Mouse (Mus musculus): ENCODE results near the gene Sbp.
"Not testable (repeated sequence)": the region's sequence is repeated elsewhere in the genome, so short reads cannot be mapped to it uniquely, and the experiment has no call there.

Sbp gene

DNA sequence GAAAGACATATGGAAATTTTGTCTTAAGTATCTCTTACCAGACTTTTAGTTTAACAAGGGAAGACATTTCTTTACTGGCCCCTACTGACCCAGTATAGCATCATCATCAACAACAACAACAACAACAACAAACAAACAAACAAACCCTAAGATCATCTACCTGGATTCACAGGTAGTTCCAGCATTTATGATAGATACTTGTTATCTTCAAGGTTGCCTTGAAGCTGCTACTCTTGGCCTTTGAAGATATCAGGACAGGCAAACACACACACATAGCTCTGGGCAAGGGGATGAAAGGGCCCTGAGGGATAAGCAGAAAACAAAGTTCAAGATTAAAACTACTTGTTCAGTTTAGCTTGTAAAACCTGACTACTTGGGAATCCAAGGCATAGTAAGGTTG, at the start of gene Sbp:
Gene Sbp (plus strand): TSS at position 301 of the 400 bp plus-strand sequence.
- no peak for DNase-seq (ENCODE audit: low spot score in 2 of 2)

DNA sequence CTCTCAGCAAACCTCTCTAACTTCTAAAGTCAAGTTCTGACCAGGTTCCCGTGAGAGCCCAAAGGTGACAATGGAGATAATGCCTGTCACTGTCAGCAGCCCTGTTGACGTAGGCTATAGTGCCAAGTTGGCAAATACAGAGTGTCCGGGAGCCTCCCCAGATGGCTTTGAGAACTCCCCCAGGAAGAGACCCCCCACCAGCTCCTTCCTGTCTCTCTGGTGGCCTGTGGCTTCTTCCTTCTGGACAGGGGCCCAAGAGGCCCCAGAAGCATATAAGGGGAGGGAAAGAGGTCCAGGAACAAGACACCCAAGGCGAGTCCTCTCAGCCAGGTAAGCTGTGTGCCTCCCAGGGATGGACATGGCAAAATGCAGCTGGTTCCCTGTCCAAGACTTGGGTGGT, 24.3 kb upstream of the Sbp start, which contains the start of gene Dcpp3:
Gene Dcpp3 (plus strand): TSS at position 301 of the 400 bp plus-strand sequence.
- not testable (repeated sequence) for DNase-seq (ENCODE audit: low spot score in 2 of 2)

DNA sequence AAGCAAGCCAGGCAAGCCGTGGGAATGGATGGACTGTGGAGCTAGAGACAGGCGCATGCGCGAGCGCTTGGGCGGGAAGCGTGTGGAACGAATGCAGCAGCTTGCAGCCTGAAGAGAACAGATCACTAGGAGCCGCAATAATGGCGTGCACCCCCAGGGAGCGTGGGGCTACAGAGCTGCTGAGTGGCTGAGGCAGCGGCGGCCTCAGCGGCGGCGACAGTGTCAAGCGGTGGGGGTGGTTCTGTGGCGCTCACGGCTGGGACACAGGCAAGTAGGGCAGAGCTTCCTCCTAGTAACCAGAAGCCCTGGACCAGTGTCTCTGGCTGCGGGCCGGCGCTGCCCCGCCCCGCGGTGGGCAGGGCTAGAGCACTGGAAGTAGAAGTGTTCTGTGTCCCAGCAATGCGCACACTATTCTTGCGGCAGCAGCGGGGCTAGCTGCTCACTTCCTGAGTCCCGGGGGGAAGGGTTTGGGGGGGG, 16.9 kb upstream of the Sbp start:
- DNase-seq (ENCODE audit: low spot score in 2 of 2) = peak; percentile 80 to 91

DNA sequence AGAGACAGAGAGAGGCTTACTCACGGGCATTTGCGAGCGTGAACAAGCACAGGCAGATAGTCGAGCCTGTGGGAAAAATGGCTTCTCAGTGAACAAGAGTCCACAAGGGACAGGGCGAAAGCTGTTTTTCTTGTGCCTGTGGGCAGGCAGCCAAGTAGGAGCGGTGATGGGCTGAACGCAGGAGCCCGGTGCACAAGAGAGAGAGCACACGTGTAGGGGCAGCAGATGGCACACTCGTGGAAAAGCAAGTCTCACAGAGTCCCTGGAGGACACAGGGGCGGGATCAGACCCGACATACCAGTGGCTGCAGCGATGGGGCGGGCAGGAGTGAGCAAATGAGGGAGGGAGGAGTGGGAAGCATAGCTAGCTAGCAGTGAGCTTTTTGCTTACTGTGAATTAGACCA, 16.4 kb upstream of the Sbp start:
- peak; percentile 26 to 61 for DNase-seq (ENCODE audit: low spot score in 2 of 2)

- DNase-seq (ENCODE audit: low spot score in 2 of 2) = no peak
Measured at GRCm38 (mm10) chr17:23931157-23931556, 10.3 kb upstream of the Sbp start.

DNA sequence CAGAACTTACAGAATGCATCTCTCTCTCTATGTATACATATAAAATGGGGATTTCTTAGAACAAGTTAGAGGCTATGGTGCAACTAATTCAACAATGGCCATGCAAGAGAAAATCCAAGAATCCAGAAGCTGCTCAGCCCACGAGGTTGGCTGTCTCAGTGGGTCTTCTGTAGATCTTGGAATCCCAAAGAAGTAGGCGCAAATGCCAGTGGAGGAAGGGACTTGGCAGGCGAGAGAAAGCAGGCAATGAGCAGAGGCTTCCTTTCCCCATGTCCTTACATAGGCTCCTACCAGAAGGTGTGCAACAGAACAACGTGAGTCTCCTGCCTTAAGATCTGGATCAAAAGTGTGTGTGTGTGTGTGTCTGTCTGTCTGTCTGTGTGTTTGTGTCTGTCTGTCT, 6.0 kb downstream of the Sbp start:
- peak in 1 of 2 experiments; percentile 19 for DNase-seq (ENCODE audit: low spot score in 2 of 2)

GRCm38 (mm10) chr17:23949068-23949467, 7.6 kb downstream of the Sbp start:
- DNase-seq (ENCODE audit: low spot score in 2 of 2) = no peak

GRCm38 (mm10) chr17:23950828-23951227, 9.4 kb downstream of the Sbp start:
- not testable (repeated sequence) for DNase-seq (ENCODE audit: low spot score in 2 of 2)

DNA sequence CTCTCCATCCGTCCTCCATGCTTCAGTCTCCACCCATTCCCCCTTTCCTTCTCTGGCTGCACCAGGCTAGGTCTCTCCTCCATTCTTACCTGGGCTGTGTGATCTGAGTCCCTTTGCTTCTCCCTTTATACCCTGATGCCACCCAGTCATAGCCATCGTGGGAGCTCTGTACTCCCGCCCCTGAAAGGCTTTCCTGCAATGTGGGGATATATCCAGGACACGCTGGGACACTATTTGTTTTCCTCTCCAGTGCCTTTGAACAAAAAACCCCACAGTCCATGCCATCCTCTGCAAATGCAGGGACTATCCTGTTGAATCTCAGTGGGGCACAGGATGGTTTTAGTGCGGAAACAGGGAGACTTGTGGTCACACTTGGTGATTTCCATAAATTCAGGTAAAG, 13.7 kb downstream of the Sbp start, which contains the start of gene Sbpl:
Gene Sbpl (minus strand): TSS at position 101 of the 400 bp plus-strand sequence.
- DNase-seq (ENCODE audit: low spot score in 2 of 2) = no peak

DNA sequence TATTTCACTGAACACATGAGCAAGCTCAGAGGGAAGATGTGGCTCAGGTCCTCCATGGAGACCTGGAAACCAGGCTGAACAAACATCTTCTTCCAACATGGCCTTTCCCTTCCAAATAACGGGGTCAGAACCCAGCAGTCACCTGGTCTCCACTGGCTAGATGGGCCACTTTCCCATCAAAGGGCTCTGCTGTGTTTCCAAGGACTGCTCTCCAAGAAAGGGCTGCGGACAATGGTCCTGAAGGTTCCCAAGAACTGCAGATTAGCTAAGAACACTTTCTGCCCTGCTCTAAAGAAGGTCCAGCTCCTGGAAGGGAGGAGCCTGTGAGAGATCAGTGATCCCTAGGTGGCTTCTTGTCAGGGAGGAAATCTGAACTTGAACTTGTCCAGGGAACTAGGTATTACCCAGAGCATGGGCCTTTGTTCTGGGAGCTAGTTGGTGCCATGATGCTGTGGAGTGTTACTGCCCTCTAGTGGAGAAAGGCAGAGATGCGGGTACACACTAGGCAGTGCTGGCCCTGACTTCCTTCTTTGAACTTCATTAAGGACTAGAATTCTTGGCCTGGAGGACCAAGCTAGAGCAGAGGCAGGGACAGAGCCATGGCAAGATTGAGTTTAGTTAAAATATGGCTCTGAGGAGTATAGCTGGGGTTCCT, 18.7 kb downstream of the Sbp start:
- peak; percentile 39 to 86 for DNase-seq (ENCODE audit: low spot score in 2 of 2)

- no peak for DNase-seq (ENCODE audit: low spot score in 2 of 2)
Measured at GRCm38 (mm10) chr17:23961573-23962122, 20.2 kb downstream of the Sbp start.

GRCm38 (mm10) chr17:23965805-23966425, 24.4 kb downstream of the Sbp start:
- no peak for DNase-seq (ENCODE audit: low spot score in 2 of 2)

DNA sequence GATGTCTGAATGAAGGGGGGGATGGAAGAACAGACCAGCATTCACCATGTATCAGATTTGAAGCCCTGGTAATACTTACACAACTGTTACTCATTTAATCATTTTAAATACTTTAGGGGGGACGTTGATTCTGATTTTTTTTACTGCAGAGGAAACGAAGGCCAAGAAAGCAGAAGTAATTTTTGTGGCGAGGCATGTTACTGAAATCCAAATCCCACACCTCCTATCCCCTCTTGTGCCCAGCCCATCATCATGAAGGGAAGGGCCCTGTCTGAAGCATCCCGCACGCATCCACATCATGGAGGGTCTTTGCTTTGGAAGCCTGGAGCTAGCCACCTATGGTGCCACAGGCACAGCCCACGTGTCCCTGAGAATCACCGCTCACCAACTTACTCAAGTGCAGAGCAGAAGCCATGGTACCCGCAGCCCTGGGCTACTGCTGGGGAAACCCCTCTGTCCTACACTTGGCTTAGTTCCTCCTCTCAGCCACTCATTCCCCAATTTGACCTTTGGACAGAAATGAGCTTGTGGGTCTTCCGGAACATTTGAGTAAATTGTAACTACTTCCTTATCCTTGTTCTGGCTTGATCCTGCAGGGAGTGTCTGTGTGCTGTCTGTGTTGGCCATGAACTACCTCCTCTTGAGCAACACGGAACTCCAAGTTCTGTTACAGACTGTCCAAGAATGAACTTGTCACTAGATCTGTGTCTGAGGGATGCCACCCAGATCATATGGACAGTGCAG, 25.4 kb downstream of the Sbp start:
- DNase-seq (ENCODE audit: low spot score in 2 of 2) = no peak

DNA sequence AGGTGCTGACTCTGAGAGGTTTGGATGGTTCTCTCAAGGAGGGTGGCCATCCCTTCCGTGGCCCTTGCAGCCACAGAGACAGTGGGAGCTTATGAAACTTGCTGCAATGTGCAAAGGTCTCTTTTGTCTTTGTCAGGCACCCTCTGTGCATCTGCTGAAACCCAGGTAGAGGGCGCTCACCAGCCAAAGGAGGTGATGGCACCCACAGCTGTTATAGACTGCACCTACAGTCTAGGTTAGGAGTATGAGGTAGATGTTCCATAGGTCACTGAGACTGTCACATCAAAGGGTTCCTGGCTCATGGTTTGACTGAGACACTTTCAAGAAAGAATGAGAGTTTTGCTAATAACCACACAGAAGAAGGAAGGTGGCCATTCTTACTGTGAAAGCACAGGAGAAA, 27.3 kb downstream of the Sbp start:
- DNase-seq (ENCODE audit: low spot score in 2 of 2) = no peak

- DNase-seq (ENCODE audit: low spot score in 2 of 2) = peak in 1 of 2 experiments; percentile 87
Measured at GRCm38 (mm10) chr17:23969231-23969630, 27.8 kb downstream of the Sbp start.

- DNase-seq (ENCODE audit: low spot score in 2 of 2) = no peak
Measured at GRCm38 (mm10) chr17:23971315-23971714, 29.8 kb downstream of the Sbp start.

GRCm38 (mm10) chr17:23976665-23977064, 35.2 kb downstream of the Sbp start:
- DNase-seq (ENCODE audit: low spot score in 2 of 2) = no peak

DNA sequence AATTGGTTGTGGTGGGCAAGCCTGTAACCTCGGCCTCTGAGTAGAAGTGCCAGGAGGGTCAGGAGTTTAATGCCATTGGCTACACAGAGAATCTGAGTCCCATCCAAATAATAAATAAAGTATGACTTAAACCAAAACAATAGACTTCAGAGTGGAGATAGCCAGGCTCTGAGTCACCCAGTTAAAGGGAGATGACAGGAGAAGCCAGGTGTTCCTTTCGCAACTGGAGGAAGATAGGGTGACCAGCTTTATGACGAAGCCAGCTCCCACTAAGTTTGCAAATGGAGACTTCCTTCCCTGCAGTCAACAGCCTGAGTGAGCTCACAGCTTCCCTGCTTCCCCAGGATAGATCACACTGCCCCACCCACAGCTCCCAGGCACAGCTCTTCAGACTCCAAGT, 38.0 kb downstream of the Sbp start:
- no peak for DNase-seq (ENCODE audit: low spot score in 2 of 2)

DNA sequence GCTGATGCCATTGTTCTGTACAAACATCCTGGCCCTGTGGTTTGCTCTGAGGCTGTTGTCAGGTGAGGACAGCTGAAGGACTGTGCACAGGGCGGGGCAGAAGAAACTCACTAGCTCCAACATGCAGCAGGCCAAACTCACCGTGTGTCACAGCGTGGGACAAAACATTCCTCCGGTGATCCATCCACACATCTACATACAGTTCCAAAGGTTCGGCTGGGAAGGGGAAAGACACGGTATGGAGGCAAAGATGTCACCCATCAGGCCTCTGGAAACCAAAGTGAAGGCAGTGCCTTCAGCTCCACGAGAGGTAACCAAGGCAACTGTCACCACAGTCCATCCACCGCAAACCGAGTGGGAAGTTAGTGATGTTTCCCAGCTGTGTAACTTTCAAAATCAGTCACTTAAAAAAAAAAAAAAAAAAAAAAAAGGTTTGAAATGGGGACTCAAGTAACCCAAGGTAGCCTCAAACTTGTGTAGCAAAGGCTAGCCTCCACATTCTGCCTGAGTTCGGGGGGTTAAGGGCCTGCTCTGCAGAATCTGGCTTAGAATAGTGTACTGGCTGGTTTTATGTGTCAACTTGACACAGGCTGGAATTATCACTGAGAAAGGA, 38.9 kb downstream of the Sbp start, which contains the start of gene Prss30:
Gene Prss30 (minus strand): TSS at position 270 of the 613 bp plus-strand sequence.
- DNase-seq (ENCODE audit: low spot score in 2 of 2) = no peak

DNA sequence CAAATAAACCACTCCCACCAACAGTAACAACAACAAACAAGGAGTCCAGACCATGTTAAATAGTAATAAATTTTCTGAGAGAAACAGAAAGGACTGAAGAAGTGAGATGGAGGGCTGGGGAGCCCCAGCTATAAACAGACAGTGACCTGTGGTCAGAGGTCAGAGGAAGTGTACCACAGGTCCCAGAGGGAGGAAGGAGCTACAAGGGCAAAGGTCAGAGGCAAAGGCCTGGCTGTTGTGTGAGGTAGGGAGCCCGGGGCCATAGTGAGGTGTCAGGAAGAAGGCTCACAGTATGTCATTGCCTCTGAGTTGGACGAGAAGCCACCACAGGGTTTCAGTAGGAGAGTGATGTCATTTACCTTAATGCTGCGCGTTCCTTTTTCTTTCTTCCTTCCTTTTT, 41.4 kb downstream of the Sbp start:
- DNase-seq (ENCODE audit: low spot score in 2 of 2) = no peak

- no peak for DNase-seq (ENCODE audit: low spot score in 2 of 2)
Measured at GRCm38 (mm10) chr17:23984989-23985388, 43.5 kb downstream of the Sbp start.

DNA sequence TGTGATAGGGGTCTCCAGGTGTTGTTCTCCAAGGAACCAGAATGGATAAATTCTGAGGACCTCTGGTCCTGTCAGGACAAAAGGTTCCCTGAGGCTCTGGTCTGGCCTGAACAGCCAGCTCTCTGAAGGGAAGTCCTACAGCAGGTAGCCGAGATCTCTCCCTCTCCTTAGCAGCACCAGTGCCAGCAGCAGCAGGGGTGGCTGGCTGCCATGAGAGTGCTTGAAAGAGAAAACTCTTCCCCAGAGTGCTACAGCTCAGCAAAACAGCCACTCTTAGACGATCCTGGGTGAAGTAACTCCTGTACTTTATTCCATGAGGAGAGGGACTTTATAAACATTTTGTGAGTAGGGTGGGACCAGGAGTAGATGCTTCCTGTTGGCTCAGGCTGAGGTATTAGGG, 48.3 kb downstream of the Sbp start:
- DNase-seq (ENCODE audit: low spot score in 2 of 2) = peak in 1 of 2 experiments; percentile 38
